Mouse (Mus musculus): ENCODE results near the gene Dnajb11.

Dnajb11 gene

GRCm38 (mm10) chr16:22922433-22922832 is 64.8 kb downstream of the Dnajb11 start:
- DNase-seq (ENCODE audit: low read depth, low spot score), result no peak

All from R1 (cell line).